Mouse (Mus musculus) lung, adult 2 months (tissue): ENCODE data around the gene Rora. TPM values are rescaled to one million over a fixed set of nuclear protein-coding genes. Genes with fewer than 3 reads are reported as not detected.

Source experiments
- DNase-seq: peaks from one replicate; pipeline ENCODE4 v3.0.0; 2022
- H3K4me1 ChIP-seq: fragments of 200-500 bp; 2 replicates; pipeline ENCODE4 v1.6.1; 2011; ENCODE audit warnings: low read length; ENCODE audit not compliant: control insufficient read depth, insufficient read depth
- H3K4me3 ChIP-seq: fragments of 200-500 bp; replicated peaks from 2 replicates; pipeline ENCODE3; 2011; ENCODE audit warnings: low read depth, mild to moderate bottlenecking, control low read depth, low read length; ENCODE audit errors: extremely low read depth
- CTCF ChIP-seq: fragments of 200-500 bp; IDR thresholded peaks from 2 replicates; pipeline ENCODE4 v1.5.1; 2011; ENCODE audit warnings: mild to moderate bottlenecking, low read length, control low read depth; ENCODE audit not compliant: insufficient read depth
- POLR2A ChIP-seq: fragments of 200-500 bp; IDR thresholded peaks from 2 replicates; pipeline ENCODE4 v1.6.1; 2011; ENCODE audit warnings: low read depth, mild to moderate bottlenecking, control low read depth, low read length, borderline replicate concordance; ENCODE audit errors: extremely low read depth
- WGBS: fragments of 180-500 bp; shearing (Covaris S2); methylation state at CpG from one replicate; pipeline ENCODE4 v1.1.7; 2018; 5-methylcytosine and 5-hydroxymethylcytosine counted together
- polyA plus RNA-seq: library from polyadenylated mRNA; depleted of rRNA; stranded (reverse); fragments of >200 nt; gene quantifications from 2 replicates; pipeline ENCODE4 v1.2.3, GENCODE M21; 2012

The Rora gene
- polyA plus RNA-seq, 1 experiment: 17.8 TPM

- 2% methylated on average over 51 of the region's 59 CpGs for WGBS
- TF ChIP-seq POLR2A (peak; percentile 68), CTCF (no peak)
- DNase-seq: peak; percentile 90
- Histone ChIP-seq H3K4me1 (peaks cover 5% of the 10 kb centered on the region; the same call in 1 of the 2 replicates), H3K4me3 (peak overlapping the region; percentile 93)
Measured at GRCm38 (mm10) chr9:69289056-69290017, 635.8 kb downstream of the Rora start.

GRCm38 (mm10) chr9:69290018-69290880 is 636.7 kb downstream of the Rora start:
- Histone ChIP-seq H3K4me1 (peaks cover 5% of the 10 kb centered on the region; the same call in 1 of the 2 replicates), H3K4me3 (peak overlapping the region; percentile 93)
- DNase-seq: peak; percentile 67
- no peak for TF ChIP-seq CTCF
- TF ChIP-seq POLR2A: 0 out of 2 replicates have a peak, but pooled peaks have one; percentile 23
- under 1% methylated on average over 67 of the region's 73 CpGs for WGBS

GRCm38 (mm10) chr9:69290881-69291450 is 637.4 kb downstream of the Rora start:
- WGBS: 13% methylated on average over 29 of the region's 29 CpGs
- peak; percentile 39 for DNase-seq
- H3K4me3 ChIP-seq: peak overlapping the region; percentile 93
- peaks cover 5% of the 10 kb centered on the region; the same call in 1 of the 2 replicates for H3K4me1 ChIP-seq
- TF ChIP-seq POLR2A (no peak), CTCF (no peak)

- 48% methylated on average over 13 of the region's 13 CpGs for WGBS
- H3K4me3 ChIP-seq: peak overlapping the region; percentile 93
- no peak for DNase-seq
- peaks cover 5% of the 10 kb centered on the region; the same call in 1 of the 2 replicates for H3K4me1 ChIP-seq
- TF ChIP-seq CTCF: no peak
- no peak for TF ChIP-seq POLR2A
Measured at GRCm38 (mm10) chr9:69291451-69291850, 637.9 kb downstream of the Rora start.

- TF ChIP-seq CTCF: no peak
- TF ChIP-seq POLR2A: no peak
- no peak for DNase-seq
- Histone ChIP-seq H3K4me3 (no peak overlapping the region), H3K4me1 (peaks cover 5% of the 10 kb centered on the region)
- WGBS: 84% methylated on average over 5 of the region's 5 CpGs
Measured at GRCm38 (mm10) chr9:69292353-69292752, 638.8 kb downstream of the Rora start.

GRCm38 (mm10) chr9:69292776-69293687 is 639.4 kb downstream of the Rora start:
- Histone ChIP-seq H3K4me3 (no peak overlapping the region), H3K4me1 (peaks cover 5% of the 10 kb centered on the region)
- DNase-seq: no peak
- TF ChIP-seq CTCF (no peak), POLR2A (no peak)
- 86% methylated on average over 12 of the region's 12 CpGs for WGBS

- no peak for DNase-seq
- no peak for TF ChIP-seq POLR2A
- TF ChIP-seq CTCF: no peak
- 78% methylated on average over 8 of the region's 8 CpGs for whole genome bisulfite sequencing
- H3K4me3 ChIP-seq: no peak overlapping the region
- H3K4me1 ChIP-seq: peaks cover 4% of the 10 kb centered on the region
Measured at GRCm38 (mm10) chr9:69293688-69294074, 640.1 kb downstream of the Rora start.

GRCm38 (mm10) chr9:69294426-69294825 is 640.8 kb downstream of the Rora start:
- WGBS: 79% methylated on average over 5 of the region's 5 CpGs
- TF ChIP-seq POLR2A: no peak
- TF ChIP-seq CTCF: no peak
- Histone ChIP-seq H3K4me3 (no peak overlapping the region), H3K4me1 (peaks cover 11% of the 10 kb centered on the region)
- no peak for DNase-seq

- TF ChIP-seq POLR2A (no peak), CTCF (no peak)
- DNase-seq: no peak
- 91% methylated on average over 14 of the region's 14 CpGs for WGBS
- H3K4me1 ChIP-seq: peaks cover 13% of the 10 kb centered on the region
- no peak overlapping the region for H3K4me3 ChIP-seq
Measured at GRCm38 (mm10) chr9:69294856-69295255, 641.3 kb downstream of the Rora start.
